Mouse (Mus musculus) lung, postnatal 0 days (tissue): ENCODE data around the gene Gm11034. TPM values are rescaled to one million over a fixed set of nuclear protein-coding genes. Genes with fewer than 3 reads are reported as not detected.

Experiments
- ATAC-seq: fragments of 200-750 bp; cut with Nextera tagmentation; 2 replicates; pipeline ENCODE4 v1.8.0; 2017; ENCODE audit warnings: moderate library complexity
- DNase-seq: peaks from one replicate; pipeline ENCODE4 v3.0.0-alpha.2; 2016; ENCODE audit warnings: low spot score
- H3K27ac ChIP-seq: fragments of 300-500 bp; sonication (generic); 2 replicates; pipeline ENCODE4 v1.5.1; 2014; ENCODE audit warnings: antibody characterized with exemption, mild to moderate bottlenecking, low read length, mixed read lengths
- H3K27me3 ChIP-seq: fragments of 300-500 bp; sonication (generic); replicated peaks from 2 replicates; pipeline ENCODE4 v1.6.1; 2014; ENCODE audit warnings: low read length, mixed read lengths; ENCODE audit not compliant: insufficient read depth
- H3K36me3 ChIP-seq: fragments of 300-500 bp; sonication (generic); 2 replicates; pipeline ENCODE4 v1.6.1; 2014; ENCODE audit warnings: low read length, mixed read lengths; ENCODE audit not compliant: insufficient read depth
- H3K4me1 ChIP-seq: fragments of 300-500 bp; sonication (generic); 2 replicates; pipeline ENCODE4 v1.6.1; 2014; ENCODE audit warnings: antibody characterized with exemption, low read depth, low read length, mixed read lengths; ENCODE audit not compliant: insufficient read depth
- H3K4me2 ChIP-seq: fragments of 300-500 bp; sonication (generic); replicated peaks from 2 replicates; pipeline ENCODE4 v1.6.1; 2014; ENCODE audit warnings: low read depth, mild to moderate bottlenecking, low read length, moderate library complexity, mixed read lengths
- H3K4me3 ChIP-seq: fragments of 300-500 bp; sonication (generic); 2 replicates; pipeline ENCODE4 v1.5.1; 2014; ENCODE audit warnings: low read depth, low read length
- H3K9ac ChIP-seq: fragments of 300-500 bp; sonication (generic); replicated peaks from 2 replicates; pipeline ENCODE4 v1.6.1; 2014; ENCODE audit warnings: low read depth, mild to moderate bottlenecking
- H3K9me3 ChIP-seq: fragments of 300-500 bp; sonication (generic); 2 replicates; pipeline ENCODE4 v1.6.1; 2016; ENCODE audit warnings: low read length, mixed read lengths
- CTCF ChIP-seq: IDR thresholded peaks from 2 replicates; pipeline ENCODE4 v1.5.1; 2016; ENCODE audit warnings: antibody characterized with exemption, mild to moderate bottlenecking
- EP300 ChIP-seq: IDR thresholded peaks from 2 replicates; pipeline ENCODE4 v1.6.1; 2016; ENCODE audit warnings: antibody characterized with exemption, mild to moderate bottlenecking, control low read depth
- WGBS: fragments of 180-500 bp; shearing (Covaris S2); extraction: QIAGEN DNeasy Blood & Tissue Kit; methylation state at CpG from one replicate; pipeline ENCODE4 v1.1.7; 2014; 5-methylcytosine and 5-hydroxymethylcytosine counted together
- polyA plus RNA-seq: library from polyadenylated mRNA; unstranded; fragments of >200 nt; fragmentation: Nextera tagmentation; extraction: Ambion mirVana; gene quantifications from 2 replicates; pipeline ENCODE4 v1.2.1, GENCODE M21; 2015

Gene Gm11034
- polyA plus RNA-seq, result not detected in 2 replicates

- no peaks in the 10 kb centered on the region for H3K4me1 ChIP-seq
- H3K4me2 ChIP-seq, result no peak within 1 kb of the TSS
- TF ChIP-seq EP300, result no peak
- TF ChIP-seq CTCF, result no peak
- H3K36me3 ChIP-seq, result no peaks in the 10 kb centered on the region
- H3K27me3 ChIP-seq, result no peaks in the 10 kb centered on the region
- no peak within 1 kb of the TSS for H3K4me3 ChIP-seq
- H3K9me3 ChIP-seq, result no peaks in the 10 kb centered on the region
- ATAC-seq (no peak), DNase-seq (no peak)
- H3K9ac ChIP-seq, result no peak within 1 kb of the TSS
- no peak within 1 kb of the TSS for H3K27ac ChIP-seq
- WGBS, result 72% methylated on average over 4 of the region's 4 CpGs
Observed at GRCm38 (mm10) chr8:72213536-72213935, at the start of gene Gm11034. TSS of gene Gm11034 (minus strand) at chr8:72213636.

- WGBS, result 76% methylated on average over 2 of the region's 2 CpGs
- Histone ChIP-seq H3K36me3 (no peaks in the 10 kb centered on the region), H3K4me1 (no peaks in the 10 kb centered on the region), H3K4me3 (no peak overlapping the region), H3K9ac (no peak overlapping the region), H3K27me3 (no peaks in the 10 kb centered on the region), H3K27ac (no peak overlapping the region), H3K9me3 (no peaks in the 10 kb centered on the region), H3K4me2 (no peak overlapping the region)
- DNase-seq (no peak), ATAC-seq (no peak)
- no peak for TF ChIP-seq CTCF
- TF ChIP-seq EP300, result no peak
Observed at GRCm38 (mm10) chr8:72262756-72263155, 49.3 kb upstream of the Gm11034 start.

GRCm38 (mm10) chr8:72261872-72262271 lies 48.4 kb upstream of the Gm11034 start:
- DNase-seq, result peak; percentile 40

GRCm38 (mm10) chr8:72261431-72261830 lies 48.0 kb upstream of the Gm11034 start:
- no peak for DNase-seq
- Histone ChIP-seq H3K4me1 (no peaks in the 10 kb centered on the region), H3K4me2 (no peak overlapping the region), H3K9me3 (no peaks in the 10 kb centered on the region), H3K27ac (no peak overlapping the region), H3K36me3 (no peaks in the 10 kb centered on the region), H3K4me3 (no peak overlapping the region), H3K9ac (no peak overlapping the region), H3K27me3 (no peaks in the 10 kb centered on the region)
- ATAC-seq, result no peak
- TF ChIP-seq CTCF, result no peak
- no peak for TF ChIP-seq EP300

More at GRCm38 (mm10) chr8:72261872-72262271, 48.4 kb upstream of the Gm11034 start:
- Histone ChIP-seq H3K27ac (no peak overlapping the region), H3K4me3 (no peak overlapping the region), H3K4me2 (no peak overlapping the region), H3K9ac (no peak overlapping the region), H3K9me3 (no peaks in the 10 kb centered on the region), H3K36me3 (no peaks in the 10 kb centered on the region), H3K27me3 (no peaks in the 10 kb centered on the region), H3K4me1 (no peaks in the 10 kb centered on the region)
- no peak for ATAC-seq
- WGBS, result 49% methylated on average over 5 of the region's 5 CpGs
- TF ChIP-seq EP300 (no peak), CTCF (peak; percentile 70)

- H3K36me3 ChIP-seq, result no peaks in the 10 kb centered on the region
- H3K4me1 ChIP-seq, result no peaks in the 10 kb centered on the region
- no peak overlapping the region for H3K27ac ChIP-seq
- H3K9ac ChIP-seq, result no peak overlapping the region
- 40% methylated on average over 2 of the region's 2 CpGs for WGBS
- no peaks in the 10 kb centered on the region for H3K27me3 ChIP-seq
- peak; percentile 66 for ATAC-seq
- peak; percentile 87 for DNase-seq
- TF ChIP-seq CTCF (peak; percentile 94), EP300 (no peak)
- H3K4me2 ChIP-seq, result no peak overlapping the region
- no peak overlapping the region for H3K4me3 ChIP-seq
- H3K9me3 ChIP-seq, result no peaks in the 10 kb centered on the region
Observed at GRCm38 (mm10) chr8:72261019-72261418, 47.6 kb upstream of the Gm11034 start.

GRCm38 (mm10) chr8:72260585-72260984 lies 47.1 kb upstream of the Gm11034 start:
- Histone ChIP-seq H3K9ac (no peak overlapping the region), H3K4me3 (no peak overlapping the region), H3K36me3 (no peaks in the 10 kb centered on the region; the same call in 1 of the 2 replicates), H3K27ac (no peak overlapping the region), H3K4me2 (no peak overlapping the region), H3K9me3 (no peaks in the 10 kb centered on the region), H3K27me3 (no peaks in the 10 kb centered on the region), H3K4me1 (no peaks in the 10 kb centered on the region)
- no peak for ATAC-seq
- TF ChIP-seq CTCF, result no peak
- TF ChIP-seq EP300, result no peak
- no peak for DNase-seq
- WGBS, result 43% methylated on average over 4 of the region's 4 CpGs

GRCm38 (mm10) chr8:72259862-72260261 lies 46.4 kb upstream of the Gm11034 start:
- DNase-seq, result no peak
- Histone ChIP-seq H3K27ac (no peak overlapping the region), H3K4me3 (no peak overlapping the region), H3K9ac (no peak overlapping the region), H3K4me2 (no peak overlapping the region), H3K9me3 (no peaks in the 10 kb centered on the region), H3K36me3 (no peaks in the 10 kb centered on the region; the same call in 1 of the 2 replicates), H3K27me3 (no peaks in the 10 kb centered on the region), H3K4me1 (no peaks in the 10 kb centered on the region)
- 61% methylated on average over 2 of the region's 2 CpGs for WGBS
- TF ChIP-seq EP300 (no peak), CTCF (no peak)
- no peak for ATAC-seq
